Mouse (Mus musculus): Measurements from ENCODE around the gene Nav3.

Nav3 gene

GRCm38 (mm10) chr10:109793491-109793890, 662.5 kb downstream of the Nav3 start:
- DNase-seq, result no peak

- DNase-seq, result no peak
Measured at GRCm38 (mm10) chr10:109788728-109789127, 667.3 kb downstream of the Nav3 start.

GRCm38 (mm10) chr10:109779109-109779508, 676.9 kb downstream of the Nav3 start:
- no peak for DNase-seq

- DNase-seq, result no peak
Measured at GRCm38 (mm10) chr10:109769092-109769491, 686.9 kb downstream of the Nav3 start.

GRCm38 (mm10) chr10:109765650-109766049, 690.4 kb downstream of the Nav3 start:
- peak; percentile 68 for DNase-seq

DNA sequence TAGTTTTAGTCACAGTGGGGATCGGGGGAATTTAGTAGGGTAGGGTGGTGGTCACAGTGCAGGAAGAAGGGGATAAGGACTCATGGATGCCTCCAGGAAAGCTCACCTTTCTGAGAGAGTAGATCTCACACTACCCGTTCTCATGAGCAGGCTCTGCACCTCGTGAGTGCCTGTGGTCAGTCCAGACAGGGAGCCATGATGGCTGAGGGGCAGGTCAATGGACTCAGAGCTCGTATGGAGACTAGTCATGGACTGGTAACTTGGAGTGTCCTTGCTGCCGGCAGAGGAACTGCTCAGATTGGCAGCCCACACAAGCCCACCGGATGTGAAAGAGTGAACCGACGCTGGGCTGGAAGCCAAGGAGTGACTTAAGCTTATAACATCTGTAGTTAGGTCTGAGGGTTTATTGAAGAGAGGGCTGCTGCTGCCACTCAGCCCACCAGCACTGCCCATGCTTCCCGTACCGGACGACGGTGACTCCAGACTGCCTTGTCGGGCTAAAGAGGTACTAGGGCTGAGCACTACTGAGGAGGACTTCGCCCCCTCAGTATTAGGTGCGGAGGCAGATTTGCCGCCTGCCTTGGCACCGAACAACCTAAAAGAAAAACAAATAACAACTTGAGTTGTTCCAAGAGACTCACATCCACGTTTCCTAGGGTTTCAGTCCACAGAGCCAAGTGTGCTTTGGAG, 691.4 kb downstream of the Nav3 start:
- DNase-seq, result no peak

DNA sequence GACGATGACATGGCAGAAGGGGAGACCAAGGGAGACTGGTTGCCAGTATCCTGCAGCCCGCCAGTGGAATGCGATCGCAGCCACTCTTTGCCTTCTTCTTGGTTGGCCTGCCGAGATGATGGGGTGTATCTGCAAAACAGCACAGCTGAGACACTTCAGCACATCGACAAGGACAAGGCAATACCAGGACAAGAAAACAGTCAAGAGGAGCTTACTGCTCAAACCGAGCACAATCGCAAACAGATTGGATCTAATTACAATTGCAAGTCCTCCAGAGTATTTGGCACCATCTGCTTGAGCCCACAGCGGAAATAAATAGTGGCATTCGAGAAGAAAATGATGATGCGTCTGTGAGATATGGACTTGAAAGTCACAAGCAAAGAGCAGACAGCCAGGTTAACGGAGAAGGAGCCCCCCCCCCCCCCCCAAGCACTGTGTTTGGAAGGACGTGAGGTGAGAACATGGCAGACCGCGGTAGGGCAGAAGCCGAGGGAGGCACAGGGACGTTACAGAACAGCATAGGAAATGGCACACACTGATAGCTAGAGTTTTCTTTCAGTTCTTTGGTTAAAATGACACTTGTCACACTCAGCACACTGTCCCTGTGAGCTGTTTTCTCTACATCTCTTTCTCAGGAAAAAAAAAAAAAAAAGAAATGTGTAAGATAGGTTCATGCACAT, 696.9 kb downstream of the Nav3 start:
- no peak for DNase-seq

DNA sequence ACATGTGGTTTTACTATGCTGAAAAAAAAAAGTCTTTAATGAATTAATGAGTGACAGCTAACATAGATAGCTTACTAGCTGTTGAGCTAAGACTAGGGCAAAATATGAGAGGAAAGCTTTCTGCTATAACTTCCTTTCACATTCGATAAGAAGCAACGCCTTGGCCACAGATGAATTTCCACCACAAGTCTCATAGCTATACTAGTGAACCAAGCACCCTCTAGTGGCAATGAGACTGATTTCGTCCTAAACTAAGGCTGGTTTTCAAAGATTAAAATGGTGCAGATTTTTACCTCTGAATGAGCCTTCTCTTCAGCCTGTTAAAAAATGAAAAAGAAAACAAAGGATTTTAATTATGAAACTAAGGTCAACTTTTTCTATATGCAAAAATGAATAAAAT, 709.1 kb downstream of the Nav3 start:
- DNase-seq, result no peak

DNA sequence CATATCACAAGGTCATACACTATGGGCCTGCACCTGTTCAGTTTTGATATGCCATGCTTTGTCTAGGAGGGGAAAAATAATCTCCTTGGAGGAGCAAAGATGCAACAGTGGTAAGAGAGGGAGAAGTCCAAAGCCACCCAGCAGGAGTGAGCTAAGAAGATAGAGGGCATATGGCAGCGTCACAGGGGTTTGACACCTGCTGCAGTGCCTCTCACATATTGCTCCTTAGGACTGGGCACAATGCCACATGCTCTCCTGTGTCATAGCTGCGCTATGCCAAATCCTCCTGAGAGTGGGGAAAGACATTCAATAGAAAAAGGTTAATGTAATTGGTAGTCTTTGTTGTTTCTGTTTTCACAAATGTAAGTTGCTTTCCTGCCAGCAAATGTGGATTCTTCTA, 714.3 kb downstream of the Nav3 start:
- no peak for DNase-seq

DNA sequence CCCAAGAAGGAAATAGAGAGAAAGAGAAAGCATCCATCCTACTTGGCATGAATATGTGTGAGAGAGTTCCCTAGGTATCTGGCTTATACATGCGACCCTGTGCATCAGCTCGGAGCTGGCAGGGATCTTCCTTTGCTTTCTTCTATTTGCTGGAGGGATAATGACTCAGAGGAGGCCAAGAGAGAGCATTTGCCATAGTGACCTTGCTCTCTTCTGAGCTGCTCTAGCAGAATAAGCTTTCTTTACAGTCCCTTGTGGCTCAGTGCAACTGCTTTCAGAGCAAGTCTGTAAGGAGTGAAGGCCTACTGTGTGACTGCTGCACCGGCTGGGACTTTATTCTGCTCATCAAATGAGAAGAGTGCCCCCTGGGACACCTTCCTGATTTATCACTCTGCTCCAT, 715.7 kb downstream of the Nav3 start:
- no peak for DNase-seq

DNA sequence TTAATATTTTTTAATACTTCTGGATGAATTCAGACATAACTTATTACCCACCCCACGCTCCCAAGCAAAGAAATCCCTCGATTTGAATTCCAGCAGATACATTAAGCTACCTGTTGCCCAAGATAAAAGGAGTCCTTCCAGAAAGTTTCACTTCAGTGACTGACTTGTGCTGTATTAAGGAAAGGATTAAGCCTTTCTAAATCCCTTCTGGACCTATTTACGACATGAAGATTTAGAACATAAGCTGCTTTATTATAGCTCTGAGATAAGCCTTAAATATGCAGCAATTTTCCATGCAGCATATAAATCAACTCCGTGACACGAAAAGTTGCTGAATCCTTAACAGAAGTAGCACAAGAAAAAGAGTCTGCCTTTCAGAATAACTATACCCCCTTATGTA, 732.4 kb downstream of the Nav3 start:
- no peak for DNase-seq

GRCm38 (mm10) chr10:109718808-109719207, 737.2 kb downstream of the Nav3 start:
- no peak for DNase-seq

- DNase-seq, result no peak
Measured at GRCm38 (mm10) chr10:109718390-109718789, 737.6 kb downstream of the Nav3 start.

- DNase-seq, result peak; percentile 3
Measured at GRCm38 (mm10) chr10:109713001-109713400, 743.0 kb downstream of the Nav3 start.

DNA sequence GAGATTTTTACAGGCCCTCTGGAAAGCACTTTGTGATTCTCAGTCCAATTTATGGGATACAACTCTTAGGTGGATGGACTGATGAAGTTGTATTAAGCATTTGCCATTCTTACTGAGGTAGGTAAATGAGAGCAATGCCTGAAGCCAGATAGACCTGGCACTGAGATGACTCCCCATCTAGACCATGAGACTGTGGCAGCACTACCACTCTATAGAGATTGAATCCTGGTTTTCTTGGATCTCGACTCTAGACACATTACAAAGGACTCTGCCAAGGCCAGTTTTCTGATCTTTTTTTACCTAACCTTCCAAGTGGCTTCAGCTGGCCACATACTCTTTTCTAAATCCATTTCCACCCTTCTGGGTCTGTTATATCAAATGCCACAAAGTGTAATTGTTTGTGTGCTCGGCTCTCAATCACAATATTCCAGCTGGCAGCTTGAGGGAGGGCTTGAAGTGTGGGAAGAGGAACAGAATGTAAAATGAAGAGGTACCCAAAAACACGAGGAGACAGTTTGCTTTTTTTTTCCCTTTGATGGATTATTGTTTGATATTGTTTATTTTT, 756.2 kb downstream of the Nav3 start:
- no peak for DNase-seq

GRCm38 (mm10) chr10:109690564-109690963, 765.4 kb downstream of the Nav3 start:
- no peak for DNase-seq

DNA sequence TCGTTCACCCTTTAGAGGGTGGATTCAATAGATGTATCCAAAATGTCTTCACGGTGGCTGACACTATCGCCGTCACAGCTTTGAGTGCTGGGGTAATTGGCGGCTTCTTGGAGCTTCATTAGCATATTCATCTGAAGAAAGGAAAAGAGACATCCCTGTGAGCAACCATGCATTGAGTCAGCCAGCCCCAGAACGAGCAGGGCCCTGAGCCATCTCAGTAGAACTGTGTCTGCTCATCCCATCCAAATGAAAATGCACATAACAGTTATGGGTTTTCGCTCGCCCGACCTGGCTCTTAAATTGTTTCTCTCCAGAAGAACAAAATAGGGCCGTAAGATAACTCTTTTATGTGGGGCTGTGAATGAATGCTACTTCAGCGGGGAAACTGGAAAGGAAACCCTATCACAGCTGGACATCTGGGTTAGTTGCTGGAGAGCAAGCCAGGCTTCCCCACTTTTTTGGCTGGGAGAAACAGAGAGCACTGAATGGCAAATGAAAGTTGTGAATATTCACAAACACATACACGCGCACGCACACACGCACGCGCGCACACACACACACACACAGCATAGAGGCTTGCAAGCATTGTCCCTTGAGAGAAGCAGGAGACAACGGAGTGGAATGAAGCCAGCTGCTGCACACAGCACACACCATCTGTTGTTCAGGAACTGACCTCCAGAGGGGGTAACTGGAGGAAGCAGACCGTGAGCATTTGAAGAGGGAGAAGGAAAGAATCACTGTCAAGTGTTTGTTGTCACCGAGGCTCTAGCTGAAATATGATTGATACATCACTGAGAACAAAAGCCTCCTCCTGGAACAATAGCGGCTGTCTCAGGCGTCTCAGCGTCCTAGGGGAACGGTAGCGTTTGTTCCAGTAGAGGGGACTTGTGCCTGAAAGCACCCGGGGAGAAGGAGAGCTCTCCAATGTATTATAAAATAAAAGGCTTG, 771.6 kb downstream of the Nav3 start:
- peak; percentile 30 for DNase-seq

DNA sequence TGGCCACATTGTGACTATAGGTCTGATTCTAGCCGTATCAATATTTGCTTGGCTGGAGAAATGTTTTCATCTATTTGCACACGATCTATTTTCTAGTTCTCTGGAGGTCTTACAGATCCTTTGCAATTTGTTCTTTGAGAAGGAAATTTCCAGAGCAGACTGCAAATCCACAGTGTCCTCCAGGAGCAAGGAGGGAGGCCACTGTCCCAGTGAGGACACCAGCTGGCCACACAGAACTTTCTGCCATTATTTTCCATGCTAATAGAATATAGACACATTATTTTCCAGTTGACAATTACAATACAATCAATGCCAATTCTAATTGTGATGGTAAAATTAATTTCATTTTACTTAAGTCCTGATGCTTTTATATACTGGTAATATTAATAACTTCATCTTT, 783.1 kb downstream of the Nav3 start:
- no peak for DNase-seq

DNA sequence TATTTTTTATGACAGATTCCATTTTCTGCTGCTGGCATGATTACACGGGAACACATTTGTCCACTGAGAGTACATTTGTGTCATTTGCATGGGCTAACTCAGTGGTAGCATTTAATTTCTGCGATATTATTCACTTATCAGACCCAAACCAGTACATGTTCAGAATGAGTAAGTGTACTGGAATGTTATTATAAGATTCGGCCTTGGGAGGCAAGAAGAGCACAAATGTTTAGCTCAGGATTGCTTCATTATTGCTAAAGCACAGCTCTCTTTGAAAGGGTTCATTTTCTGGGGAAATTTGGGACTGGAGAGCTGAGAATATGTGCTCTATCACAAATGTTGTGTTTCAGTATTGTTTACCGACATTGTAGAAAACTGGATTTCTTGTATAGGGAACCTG, 788.6 kb downstream of the Nav3 start:
- no peak for DNase-seq

GRCm38 (mm10) chr10:109664629-109665317, 791.2 kb downstream of the Nav3 start:
- peak; percentile 65 for DNase-seq

GRCm38 (mm10) chr10:109651516-109651915, 804.5 kb downstream of the Nav3 start:
- DNase-seq, result no peak

GRCm38 (mm10) chr10:109643598-109643997, 812.4 kb downstream of the Nav3 start:
- DNase-seq, result no peak

DNA sequence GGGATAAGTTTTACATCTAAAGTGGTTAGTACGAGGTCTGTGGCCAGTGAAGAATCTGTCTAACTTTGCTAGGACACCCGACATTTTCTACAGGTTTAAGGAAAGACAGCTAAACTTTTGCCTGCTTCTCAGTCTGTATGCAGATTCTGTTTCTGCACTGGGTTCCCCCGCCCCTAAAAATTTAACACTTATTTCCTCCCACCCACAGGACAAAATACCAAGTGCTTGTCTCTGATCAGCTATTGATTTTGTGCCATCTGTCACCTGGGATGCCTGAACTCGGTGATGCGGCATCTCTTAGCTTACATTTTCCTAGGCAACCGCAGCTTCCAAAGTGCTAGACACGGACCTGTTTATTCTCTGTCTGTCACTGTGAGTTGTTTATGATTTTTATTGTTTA, 814.2 kb downstream of the Nav3 start:
- DNase-seq, result no peak
